Mouse (Mus musculus): Measurements from ENCODE around the gene Ywhag. TPM values are rescaled to one million over a fixed set of nuclear protein-coding genes. Genes with fewer than 3 reads are reported as not detected.
A peak's percentile ranks its signal among the peaks of the same experiment; 100 is the strongest.

The Ywhag gene
- polyA plus RNA-seq, 1 experiment from 2014 or later: 147 TPM

DNA sequence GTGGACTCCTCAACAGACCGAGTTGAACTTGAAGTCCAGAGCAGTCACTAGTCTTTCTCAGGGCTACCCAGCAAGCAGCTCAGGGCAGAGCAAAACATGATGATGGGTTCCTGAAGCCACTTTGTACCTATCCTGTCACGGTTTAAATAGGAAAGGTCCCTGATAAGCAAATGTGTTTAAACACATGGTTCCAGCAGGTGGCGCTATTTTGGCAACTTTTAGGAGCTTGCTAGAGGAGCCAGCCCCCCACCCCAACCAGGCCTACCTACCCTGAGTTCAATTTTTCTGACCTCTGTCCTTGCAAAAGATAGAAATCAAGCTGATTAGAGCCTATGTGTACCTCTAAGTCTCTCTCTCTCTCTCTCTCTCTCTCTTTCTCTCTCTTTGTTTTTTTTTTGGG, 36.4 kb downstream of the Ywhag start:
- Histone ChIP-seq H3K4me3 (ENCODE audit: low read depth, low read length) (no peak overlapping the region), H3K36me3 (ENCODE audit: control insufficient read depth, insufficient read depth, low read length) (no peaks in the 10 kb centered on the region), H3K27ac (ENCODE audit: low read depth, low read length) (no peak overlapping the region), H3K9me3 (ENCODE audit: control insufficient read depth, low read length) (no peaks in the 10 kb centered on the region), H3K9ac (ENCODE audit: low read length) (no peak overlapping the region), H3K4me2 (ENCODE audit: low read depth, low read length, severe bottlenecking) (no peak overlapping the region), H3K4me1 (replicated peaks; ENCODE audit: control insufficient read depth, insufficient read depth, low read length) (no peaks in the 10 kb centered on the region), H3K27me3 (ENCODE audit: control insufficient read depth, insufficient read depth, low read length) (no peaks in the 10 kb centered on the region)
- no peak for ATAC-seq (replicated peaks; ENCODE audit: low FRiP score)
- peak; percentile 72 for DNase-seq (ENCODE audit: low spot score)
- 18% methylated on average over 3 of the region's 3 CpGs for whole genome bisulfite sequencing

DNA sequence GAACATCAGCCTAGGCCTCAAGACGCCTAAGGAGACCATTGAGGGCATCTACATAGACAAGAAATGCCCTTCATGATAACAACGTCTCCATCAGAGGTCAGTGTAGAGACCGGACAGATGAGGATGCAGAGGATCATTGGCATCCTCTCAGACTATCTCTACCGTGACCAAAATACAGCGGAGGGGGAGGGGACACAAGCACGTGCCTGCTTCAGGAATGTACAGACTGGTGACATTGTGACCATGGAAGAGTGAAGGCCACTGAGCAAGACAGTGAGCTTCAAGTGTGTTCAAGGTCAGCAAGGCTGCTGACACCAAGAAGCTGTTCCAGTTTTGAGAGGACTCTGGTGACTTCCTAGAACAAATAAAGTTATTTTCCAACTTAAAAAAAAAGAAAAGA, 39.5 kb downstream of the Ywhag start:
- H3K4me1 ChIP-seq (replicated peaks; ENCODE audit: control insufficient read depth, insufficient read depth, low read length): no peaks in the 10 kb centered on the region
- H3K27me3 ChIP-seq (ENCODE audit: control insufficient read depth, insufficient read depth, low read length): peaks cover 3% of the 10 kb centered on the region; the same call in 1 of the 2 replicates
- no peak overlapping the region for H3K4me3 ChIP-seq (ENCODE audit: low read depth, low read length)
- H3K9me3 ChIP-seq (ENCODE audit: control insufficient read depth, low read length): no peaks in the 10 kb centered on the region
- H3K9ac ChIP-seq (ENCODE audit: low read length): no peak overlapping the region
- H3K36me3 ChIP-seq (ENCODE audit: control insufficient read depth, insufficient read depth, low read length): no peaks in the 10 kb centered on the region
- DNase-seq (ENCODE audit: low spot score) (no peak), ATAC-seq (replicated peaks; ENCODE audit: low FRiP score) (no peak)
- H3K4me2 ChIP-seq (ENCODE audit: low read depth, low read length, severe bottlenecking): no peak overlapping the region
- no peak overlapping the region for H3K27ac ChIP-seq (ENCODE audit: low read depth, low read length)
- 80% methylated on average over 6 of the region's 6 CpGs for WGBS

DNA sequence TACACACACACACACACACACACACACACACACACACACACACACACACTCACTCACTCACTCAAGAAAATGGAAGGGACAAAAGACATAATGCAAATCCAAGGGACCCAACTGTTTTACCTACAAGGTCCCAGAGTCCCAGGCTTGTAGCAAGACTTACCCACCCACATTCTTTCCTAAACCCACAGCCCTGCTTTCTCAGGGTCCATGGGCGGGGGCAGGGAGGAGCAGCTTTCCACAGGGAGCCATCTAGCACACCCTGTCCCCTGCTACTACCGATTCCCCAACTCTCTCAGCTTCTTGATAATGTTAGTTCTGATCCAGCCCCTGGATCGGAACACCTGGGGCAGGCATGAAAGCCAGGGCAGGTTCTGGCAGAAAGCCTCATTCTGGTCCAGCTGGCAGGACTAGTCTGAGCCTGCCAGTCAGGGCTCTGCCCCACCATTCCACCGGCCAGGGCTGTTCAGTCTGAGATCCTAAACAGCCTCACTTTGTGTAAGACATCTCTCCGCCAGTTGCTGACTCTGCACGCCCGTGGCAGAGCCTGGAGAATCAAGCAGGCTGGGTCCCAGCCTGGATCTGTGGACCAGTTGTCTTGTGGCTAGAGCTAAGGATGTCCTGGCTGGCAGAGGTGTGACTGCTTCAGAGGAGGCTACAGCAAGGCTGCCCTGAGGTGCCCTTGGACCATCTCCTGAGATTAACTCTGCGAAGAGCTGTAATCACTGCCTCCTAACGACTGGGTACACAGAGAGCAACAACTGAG, 41.6 kb downstream of the Ywhag start:
- no peak for ATAC-seq (replicated peaks; ENCODE audit: low FRiP score)
- peaks cover 16% of the 10 kb centered on the region for H3K27me3 ChIP-seq (ENCODE audit: control insufficient read depth, insufficient read depth, low read length)
- no peaks in the 10 kb centered on the region for H3K36me3 ChIP-seq (ENCODE audit: control insufficient read depth, insufficient read depth, low read length)
- WGBS: 56% methylated on average over 9 of the region's 9 CpGs
- H3K27ac ChIP-seq (ENCODE audit: low read depth, low read length): no peak overlapping the region
- H3K9me3 ChIP-seq (ENCODE audit: control insufficient read depth, low read length): no peaks in the 10 kb centered on the region
- no peak overlapping the region for H3K4me3 ChIP-seq (ENCODE audit: low read depth, low read length)
- no peak overlapping the region for H3K4me2 ChIP-seq (ENCODE audit: low read depth, low read length, severe bottlenecking)
- peaks cover 2% of the 10 kb centered on the region; the same call in 1 of the 2 replicates for H3K4me1 ChIP-seq (replicated peaks; ENCODE audit: control insufficient read depth, insufficient read depth, low read length)
- DNase-seq (ENCODE audit: low spot score): no peak
- no peak overlapping the region for H3K9ac ChIP-seq (ENCODE audit: low read length)

DNA sequence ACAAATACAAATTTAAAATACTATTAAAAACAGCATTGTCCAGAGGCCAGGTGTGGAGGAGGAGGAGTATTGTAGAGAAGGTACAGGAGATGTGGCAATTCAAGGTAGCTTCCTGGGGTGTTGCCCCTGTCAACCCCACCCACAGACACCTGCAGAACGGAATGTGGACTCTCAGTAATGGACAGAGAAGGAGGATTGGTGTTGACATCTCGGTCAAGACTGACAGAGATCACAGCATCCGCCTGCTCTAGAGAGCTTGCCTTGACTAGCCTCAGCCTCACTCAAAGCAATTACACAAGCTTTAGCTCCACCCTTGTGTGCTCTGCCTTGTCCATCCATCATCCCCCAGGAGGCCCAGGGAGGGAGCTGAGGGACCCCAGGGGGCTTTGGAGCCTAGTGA, 43.5 kb downstream of the Ywhag start:
- Histone ChIP-seq H3K4me3 (ENCODE audit: low read depth, low read length) (no peak overlapping the region), H3K4me2 (ENCODE audit: low read depth, low read length, severe bottlenecking) (no peak overlapping the region), H3K9me3 (ENCODE audit: control insufficient read depth, low read length) (no peaks in the 10 kb centered on the region), H3K27ac (ENCODE audit: low read depth, low read length) (no peak overlapping the region), H3K36me3 (ENCODE audit: control insufficient read depth, insufficient read depth, low read length) (no peaks in the 10 kb centered on the region), H3K27me3 (ENCODE audit: control insufficient read depth, insufficient read depth, low read length) (peaks cover 21% of the 10 kb centered on the region), H3K9ac (ENCODE audit: low read length) (no peak overlapping the region), H3K4me1 (replicated peaks; ENCODE audit: control insufficient read depth, insufficient read depth, low read length) (peaks cover 4% of the 10 kb centered on the region; the same call in 1 of the 2 replicates)
- ATAC-seq (replicated peaks; ENCODE audit: low FRiP score) (no peak), DNase-seq (ENCODE audit: low spot score) (no peak)
- 71% methylated on average over 3 of the region's 3 CpGs for WGBS

DNA sequence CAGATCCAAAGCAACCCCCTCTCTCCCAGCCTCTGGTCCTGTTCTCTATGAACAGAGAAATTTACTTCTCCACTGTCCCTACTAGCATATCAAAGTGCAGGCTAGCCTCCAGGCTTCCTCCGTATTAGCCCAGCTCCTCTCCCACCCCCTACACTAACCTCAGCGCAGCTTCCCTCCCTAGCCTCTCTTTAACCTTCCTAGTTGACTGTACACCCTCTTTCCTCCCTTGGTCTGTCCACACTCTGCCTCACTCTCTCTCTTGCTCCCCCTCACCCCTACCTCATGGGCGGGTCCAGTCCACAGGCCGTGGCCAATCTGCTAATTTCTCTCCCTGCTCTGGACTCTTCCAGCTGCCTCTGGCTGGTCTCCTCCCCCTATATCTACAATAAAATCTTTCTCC, 44.1 kb downstream of the Ywhag start:
- no peaks in the 10 kb centered on the region for H3K36me3 ChIP-seq (ENCODE audit: control insufficient read depth, insufficient read depth, low read length)
- peaks cover 4% of the 10 kb centered on the region; the same call in 1 of the 2 replicates for H3K4me1 ChIP-seq (replicated peaks; ENCODE audit: control insufficient read depth, insufficient read depth, low read length)
- WGBS: 49% methylated on average over 4 of the region's 4 CpGs
- DNase-seq (ENCODE audit: low spot score): no peak
- peaks cover 21% of the 10 kb centered on the region for H3K27me3 ChIP-seq (ENCODE audit: control insufficient read depth, insufficient read depth, low read length)
- H3K4me3 ChIP-seq (ENCODE audit: low read depth, low read length): no peak overlapping the region
- no peak overlapping the region for H3K4me2 ChIP-seq (ENCODE audit: low read depth, low read length, severe bottlenecking)
- ATAC-seq (replicated peaks; ENCODE audit: low FRiP score): no peak
- no peaks in the 10 kb centered on the region for H3K9me3 ChIP-seq (ENCODE audit: control insufficient read depth, low read length)
- no peak overlapping the region for H3K27ac ChIP-seq (ENCODE audit: low read depth, low read length)
- H3K9ac ChIP-seq (ENCODE audit: low read length): no peak overlapping the region

DNA sequence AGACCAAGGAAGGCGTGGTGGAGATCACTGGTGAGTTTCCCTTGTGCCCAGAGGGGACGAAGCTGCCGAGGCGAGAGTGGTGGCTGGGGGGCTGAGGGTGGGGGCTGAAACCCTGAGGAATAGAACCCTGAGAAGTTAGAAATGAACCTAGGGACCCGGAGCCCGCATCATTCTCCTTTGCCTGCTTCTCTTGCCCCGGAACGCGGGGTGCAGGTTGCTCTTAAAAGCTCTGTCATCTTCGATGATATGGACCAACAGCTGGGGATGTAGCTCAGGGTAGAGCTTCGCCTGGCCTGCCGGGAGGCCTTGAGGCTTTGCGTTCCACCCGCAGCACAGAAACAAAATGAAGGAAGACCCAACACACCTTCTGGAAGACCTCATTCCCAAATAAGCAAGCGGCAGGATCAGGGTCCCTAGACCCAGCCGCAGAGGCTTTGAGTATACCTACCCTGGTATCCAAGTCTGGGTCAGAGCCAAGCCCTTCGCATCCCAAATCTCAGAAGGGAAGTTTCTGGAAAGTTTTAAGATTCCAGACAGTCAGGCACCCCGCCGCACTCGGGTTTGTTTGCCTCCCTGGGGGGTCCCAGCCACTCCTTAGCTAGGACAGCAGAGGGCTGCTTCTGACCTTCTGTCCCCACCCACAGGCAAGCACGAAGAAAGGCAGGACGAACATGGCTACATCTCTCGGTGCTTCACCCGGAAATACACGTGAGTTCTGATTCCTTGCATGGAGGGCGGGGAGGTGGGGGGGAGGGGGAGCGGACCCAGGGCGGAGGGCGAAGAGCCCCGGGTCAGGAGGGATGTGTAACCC, 45.8 kb downstream of the Ywhag start:
- no peak overlapping the region for H3K4me2 ChIP-seq (ENCODE audit: low read depth, low read length, severe bottlenecking)
- no peaks in the 10 kb centered on the region for H3K36me3 ChIP-seq (ENCODE audit: control insufficient read depth, insufficient read depth, low read length)
- ATAC-seq (replicated peaks; ENCODE audit: low FRiP score): no peak
- H3K27ac ChIP-seq (ENCODE audit: low read depth, low read length): no peak overlapping the region
- no peak overlapping the region for H3K9ac ChIP-seq (ENCODE audit: low read length)
- peaks cover 4% of the 10 kb centered on the region; the same call in 1 of the 2 replicates for H3K4me1 ChIP-seq (replicated peaks; ENCODE audit: control insufficient read depth, insufficient read depth, low read length)
- DNase-seq (ENCODE audit: low spot score): no peak
- H3K9me3 ChIP-seq (ENCODE audit: control insufficient read depth, low read length): no peaks in the 10 kb centered on the region
- 6% methylated on average over 28 of the region's 30 CpGs for WGBS
- no peak overlapping the region for H3K4me3 ChIP-seq (ENCODE audit: low read depth, low read length)
- H3K27me3 ChIP-seq (ENCODE audit: control insufficient read depth, insufficient read depth, low read length): peaks cover 21% of the 10 kb centered on the region

DNA sequence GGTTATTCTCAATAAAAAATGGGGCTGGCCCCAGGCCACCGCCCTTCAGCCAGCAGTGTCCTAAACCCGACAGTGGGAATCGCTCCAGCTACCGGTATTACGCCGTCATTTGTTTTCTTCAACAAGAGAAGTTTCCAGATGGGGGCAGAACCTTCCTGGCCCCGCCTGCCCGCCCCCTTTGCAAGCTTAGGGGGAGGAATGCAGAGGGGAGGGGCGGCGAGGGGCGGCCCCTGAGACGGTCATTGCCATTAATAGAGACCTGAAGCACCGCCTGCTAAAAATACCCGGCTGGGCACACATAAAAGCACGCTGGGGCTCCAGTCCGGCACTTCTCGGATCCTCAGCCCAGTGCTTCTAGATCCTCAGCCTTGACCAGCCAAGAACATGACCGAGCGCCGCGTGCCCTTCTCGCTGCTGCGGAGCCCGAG, 46.7 kb downstream of the Ywhag start, which contains the start of gene Hspb1:
Gene Hspb1, plus strand, starts transcription at position 245 of the 428 bp plus-strand sequence.
- Histone ChIP-seq H3K9me3 (ENCODE audit: control insufficient read depth, low read length) (no peaks in the 10 kb centered on the region), H3K9ac (ENCODE audit: low read length) (no peak within 1 kb of the TSS), H3K27me3 (ENCODE audit: control insufficient read depth, insufficient read depth, low read length) (peaks cover 21% of the 10 kb centered on the region), H3K4me2 (ENCODE audit: low read depth, low read length, severe bottlenecking) (peak within 1 kb of the TSS; percentile 45), H3K4me1 (replicated peaks; ENCODE audit: control insufficient read depth, insufficient read depth, low read length) (peaks cover 4% of the 10 kb centered on the region; the same call in 1 of the 2 replicates), H3K27ac (ENCODE audit: low read depth, low read length) (no peak within 1 kb of the TSS), H3K4me3 (ENCODE audit: low read depth, low read length) (peak within 1 kb of the TSS; percentile 22), H3K36me3 (ENCODE audit: control insufficient read depth, insufficient read depth, low read length) (no peaks in the 10 kb centered on the region)
- WGBS: 2% methylated on average over 24 of the region's 24 CpGs
- ATAC-seq (replicated peaks; ENCODE audit: low FRiP score) (no peak), DNase-seq (ENCODE audit: low spot score) (peak; percentile 71)

DNA sequence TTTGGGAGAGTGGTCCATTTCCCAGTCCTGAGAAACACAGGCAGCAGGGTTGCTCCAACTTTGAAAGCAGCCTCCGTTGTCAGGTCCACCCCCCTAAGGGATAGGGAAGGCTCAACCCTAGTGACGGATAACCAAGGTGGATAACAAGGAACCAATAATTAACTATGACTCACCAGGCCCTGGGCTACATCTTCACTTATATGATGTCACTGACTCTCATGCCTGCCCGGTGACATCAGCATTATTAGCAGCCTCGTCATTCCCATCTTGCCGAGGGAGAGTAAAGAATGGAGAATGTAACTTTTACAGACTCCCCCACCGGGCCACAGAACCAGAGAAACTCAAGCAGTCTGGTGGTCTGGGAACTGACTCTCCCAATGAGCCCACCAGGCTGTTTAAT, 49.8 kb downstream of the Ywhag start:
- ATAC-seq (replicated peaks; ENCODE audit: low FRiP score): no peak
- no peaks in the 10 kb centered on the region for H3K9me3 ChIP-seq (ENCODE audit: control insufficient read depth, low read length)
- H3K9ac ChIP-seq (ENCODE audit: low read length): no peak overlapping the region
- peaks cover 4% of the 10 kb centered on the region; the same call in 1 of the 2 replicates for H3K4me1 ChIP-seq (replicated peaks; ENCODE audit: control insufficient read depth, insufficient read depth, low read length)
- no peak overlapping the region for H3K4me2 ChIP-seq (ENCODE audit: low read depth, low read length, severe bottlenecking)
- H3K36me3 ChIP-seq (ENCODE audit: control insufficient read depth, insufficient read depth, low read length): no peaks in the 10 kb centered on the region
- 71% methylated on average over 6 of the region's 6 CpGs for WGBS
- no peak for DNase-seq (ENCODE audit: low spot score)
- H3K27ac ChIP-seq (ENCODE audit: low read depth, low read length): no peak overlapping the region
- H3K4me3 ChIP-seq (ENCODE audit: low read depth, low read length): no peak overlapping the region
- peaks cover 15% of the 10 kb centered on the region for H3K27me3 ChIP-seq (ENCODE audit: control insufficient read depth, insufficient read depth, low read length)
